Mouse (Mus musculus): Measurements from ENCODE around the gene Lctl. TPM values are rescaled to one million over a fixed set of nuclear protein-coding genes. Genes with fewer than 3 reads are reported as not detected.

Gene Lctl
- total and polyA plus RNA-seq, 3 experiments = 0.21 to 0.38 TPM; not detected in 1

GRCm38 (mm10) chr9:64087461-64088235 lies 29.3 kb upstream of the Lctl start:
- dilution Hi-C loops (cut with MboI; ENCODE audit: extremely low pct_ligation_motif_present, extremely low pct_unique_long_range_greater_than_20kb, low sequenced_read_pairs) = no loop called here
- H3K4me1 ChIP-seq (ENCODE audit: control insufficient read depth in 1 of 2, insufficient read depth in 2 of 2) = peaks cover 16 to 29% of the 10 kb centered on the region in 2 experiments
- DNase-seq (ENCODE audit: extremely low read depth) = peak; percentile 82
- no peak overlapping the region for H3K4me3 ChIP-seq (replicated peaks in 1 of 3; ENCODE audit: low read depth in 2 of 3, low read length in 2 of 3, poor library complexity in 1 of 3)
- peaks cover 3% of the 10 kb centered on the region for H3K9me3 ChIP-seq (replicated peaks; ENCODE audit: low read length)
- no peak overlapping the region for H3K4me2 ChIP-seq (ENCODE audit: insufficient read depth, low read depth, poor library complexity, severe bottlenecking)
- no peaks in the 10 kb centered on the region for H3K79me2 ChIP-seq (replicated peaks; ENCODE audit: control insufficient read depth, extremely low read depth, insufficient read depth, poor library complexity, severe bottlenecking)
- no peak overlapping the region for H3K9ac ChIP-seq (ENCODE audit: insufficient read depth, low read depth)
- in situ Hi-C loops (cut with MboI; ENCODE audit: low pct_ligation_motif_present, low pct_unique_long_range_greater_than_20kb, low sequenced_read_pairs) = loop anchor here (5.0 kb wide), 1 partner anchor 90 kb away; no protein-coding TSS in a partner anchor
- H3K27me3 ChIP-seq (replicated peaks) = no peaks in the 10 kb centered on the region
- no peaks in the 10 kb centered on the region for H3K36me3 ChIP-seq (replicated peaks in 1 of 2; ENCODE audit: control insufficient read depth in 1 of 2, insufficient read depth in 1 of 2, low read length in 1 of 2)
- TF ChIP-seq UBTF (IDR thresholded peaks at IDR 0.05; ENCODE audit: low read depth, low read length) (no peak), POLR2AphosphoS2 (IDR thresholded peaks at IDR 0.05; ENCODE audit: low read depth, low read length) (no peak), ZMIZ1 (IDR thresholded peaks at IDR 0.05; ENCODE audit: low read depth, low read length) (no peak), GABPA (IDR thresholded peaks at IDR 0.05; ENCODE audit: insufficient replicate concordance, low read depth, low read length) (no peak), KAT2A (IDR thresholded peaks at IDR 0.05; ENCODE audit: insufficient replicate concordance, low read length) (no peak), MAX (IDR thresholded peaks at IDR 0.05; ENCODE audit: low read length) (peak; percentile 18; the same call in 1 of the 2 replicates), SIN3A (IDR thresholded peaks at IDR 0.05; ENCODE audit: low read length) (no peak), TBP (conservative IDR thresholded peaks at IDR 0.05; ENCODE audit: low read depth, low read length) (no peak), USF1 (IDR thresholded peaks at IDR 0.05; ENCODE audit: low read depth, low read length) (no peak), NELFE (IDR thresholded peaks at IDR 0.05; ENCODE audit: low read depth, low read length) (peak; percentile 29; the same call in 1 of the 2 replicates), MEF2A (IDR thresholded peaks at IDR 0.05; ENCODE audit: borderline replicate concordance, low read depth, low read length) (no peak; the same call in 1 of the 2 replicates), POLR2A (IDR thresholded peaks at IDR 0.05; ENCODE audit: low read depth, low read length) (no peak), TCF12 (IDR thresholded peaks at IDR 0.05; ENCODE audit: low read depth, low read length) (no peak), NRF1 (IDR thresholded peaks at IDR 0.05; ENCODE audit: low read depth, low read length) (no peak), CHD2 (IDR thresholded peaks at IDR 0.05; ENCODE audit: low read length) (no peak), RAD21 (IDR thresholded peaks at IDR 0.05; ENCODE audit: low read depth, low read length) (peak; percentile 97), IRF4 (IDR thresholded peaks at IDR 0.05; ENCODE audit: low read depth, low read length) (0 out of 2 replicates have a peak, but pooled peaks have one; percentile 28), ZC3H11A (IDR thresholded peaks at IDR 0.05; ENCODE audit: low read depth, low read length) (peak; percentile 75), E2F4 (IDR thresholded peaks at IDR 0.05; ENCODE audit: insufficient replicate concordance, low read depth, low read length) (no peak), RCOR1 (conservative IDR thresholded peaks at IDR 0.05; ENCODE audit: low read depth, low read length) (no peak), PAX5 (IDR thresholded peaks at IDR 0.05; ENCODE audit: low read length) (no peak), ELF1 (IDR thresholded peaks at IDR 0.05; ENCODE audit: low read depth, low read length) (no peak), MYC (IDR thresholded peaks at IDR 0.05; ENCODE audit: low read depth, low read length) (peak; percentile 37; the same call in 1 of the 2 replicates), EP300 (IDR thresholded peaks at IDR 0.05; ENCODE audit: low read length) (no peak), MAFK (IDR thresholded peaks at IDR 0.05; ENCODE audit: insufficient replicate concordance, low read length) (no peak), ZKSCAN1 (IDR thresholded peaks at IDR 0.05; ENCODE audit: borderline replicate concordance, low read depth, low read length) (no peak), SMC3 (IDR thresholded peaks at IDR 0.05; ENCODE audit: low read depth, low read length) (peak; percentile 95), CTCF (conservative IDR thresholded peaks at IDR 0.05 in 1 of 2, IDR thresholded peaks at IDR 0.05 in 1 of 2; ENCODE audit: low read depth in 2 of 2, low read length in 2 of 2) (peak; percentile 94 to 97)
- no peak overlapping the region for H3K27ac ChIP-seq (ENCODE audit: insufficient read depth, low read depth)
